Mouse (Mus musculus): ENCODE measurements around the gene Clvs2. TPM values are rescaled to one million over a fixed set of nuclear protein-coding genes. Genes with fewer than 3 reads are reported as not detected.

Clvs2 gene
- polyA plus RNA-seq, 1 experiment from 2014 or later, result 26.6 TPM

GRCm38 (mm10) chr10:33558081-33558480, 66.5 kb downstream of the Clvs2 start:
- Histone ChIP-seq H3K27me3 (ENCODE audit: control insufficient read depth, insufficient read depth, low read length) (no peaks in the 10 kb centered on the region), H3K4me3 (replicated peaks; ENCODE audit: low read length) (no peak overlapping the region), H3K4me1 (replicated peaks; ENCODE audit: control insufficient read depth, insufficient read depth, low read length) (no peaks in the 10 kb centered on the region), H3K9me3 (ENCODE audit: control insufficient read depth, low read length) (no peaks in the 10 kb centered on the region), H3K36me3 (replicated peaks; ENCODE audit: control insufficient read depth, insufficient read depth) (no peaks in the 10 kb centered on the region), H3K27ac (no peak overlapping the region), H3K9ac (no peak overlapping the region), H3K4me2 (replicated peaks) (no peak overlapping the region)
- DNase-seq (ENCODE audit: low spot score) (no peak), ATAC-seq (ENCODE audit: low FRiP score) (no peak)
- WGBS, result 64% methylated on average over 3 of the region's 3 CpGs

- WGBS, result 85% methylated on average over 4 of the region's 4 CpGs
These were observed 84.2 kb downstream of the Clvs2 start for GRCm38 (mm10) chr10:33540331-33540730.

More at GRCm38 (mm10) chr10:33540331-33540730, 84.2 kb downstream of the Clvs2 start:
- Histone ChIP-seq H3K27me3 (ENCODE audit: control insufficient read depth, insufficient read depth, low read length) (no peaks in the 10 kb centered on the region), H3K36me3 (replicated peaks; ENCODE audit: control insufficient read depth, insufficient read depth) (no peaks in the 10 kb centered on the region), H3K9me3 (ENCODE audit: control insufficient read depth, low read length) (no peaks in the 10 kb centered on the region), H3K4me3 (replicated peaks; ENCODE audit: low read length) (no peak overlapping the region), H3K27ac (no peak overlapping the region), H3K9ac (no peak overlapping the region), H3K4me2 (replicated peaks) (no peak overlapping the region), H3K4me1 (replicated peaks; ENCODE audit: control insufficient read depth, insufficient read depth, low read length) (no peaks in the 10 kb centered on the region)
- DNase-seq (ENCODE audit: low spot score) (no peak), ATAC-seq (ENCODE audit: low FRiP score) (no peak)

Other genes starting within 250 kb of the Clvs2 start
- gene Sult3a2, start 161.9 kb upstream of the Clvs2 start, polyA plus RNA-seq (2014; fragmentation: Nextera tagmentation; extraction: Ambion mirVana), result not detected in 2 replicates
- not detected in 2 replicates for gene Sult3a1, start 233.0 kb upstream of the Clvs2 start, polyA plus RNA-seq (2014; fragmentation: Nextera tagmentation; extraction: Ambion mirVana)

Measured in hindbrain, embryonic 14.5 days (tissue).